13 mouse cellular contexts compared by ENCODE assay signal in genomic region chr10:120900096-120900495, GRCm38 (mm10). TPM values are rescaled to one million over a fixed set of nuclear protein-coding genes. Genes with fewer than 3 reads are reported as not detected.
DNase-seq lines count a peak whose midpoint lies in the region; ATAC-seq and TF ChIP-seq lines count a peak whose summit lies in the region.
"Had no signal": no experiment of that assay in that cellular context is flagged by ENCODE, and none has a peak within 500 bp of the region (broad histone marks: within the 10 kb centered on the region; RNA-seq: fewer than 3 reads in every experiment).

No protein-coding gene starts in this region.

- DNase-seq in frontal cortex, postnatal 25 days (ENCODE audit: low spot score in 2 of 2): no peak
- no peak for DNase-seq in left cerebral cortex, adult 2 months (ENCODE audit: extremely low spot score in 1 of 2, low spot score in 2 of 2)
- DNase-seq in left cerebral cortex, adult 11 months (ENCODE audit: low spot score): no peak
- DNase-seq in urinary bladder, postnatal 14 days (ENCODE audit: low spot score): no peak
- no peak for DNase-seq in adrenal gland, postnatal 14 days
- DNase-seq: B cell, adult 2 months; cerebellum, adult 11-12 months had no signal

- WGBS in intestine, embryonic 16.5 days: 44% methylated on average over 13 of the region's 13 CpGs
- WGBS in stomach, embryonic 14.5 days: 34% methylated on average over 13 of the region's 13 CpGs

- no peak for TF ChIP-seq CTCF in left cerebral cortex, adult 2 months (IDR thresholded peaks at IDR 0.05)

- H3K36me3 ChIP-seq in intestine, embryonic 16.5 days (ENCODE audit: control insufficient read depth, insufficient read depth, low read length): no peaks in the 10 kb centered on the region
- no peaks in the 10 kb centered on the region for H3K36me3 ChIP-seq in stomach, embryonic 14.5 days (ENCODE audit: control insufficient read depth, insufficient read depth, low read length)
- H3K36me3 ChIP-seq: embryonic facial prominence, embryonic 15.5 days; liver, embryonic 15.5 days had no signal

- H3K4me3 ChIP-seq in left cerebral cortex, adult 2 months: peak overlapping the region; percentile 3; the same call in 1 of the 2 replicates
- H3K4me3 ChIP-seq in intestine, embryonic 16.5 days (ENCODE audit: low read length): peak overlapping the region; percentile 24
- peak overlapping the region; percentile 2; the same call in 1 of the 2 replicates for H3K4me3 ChIP-seq in stomach, embryonic 14.5 days (ENCODE audit: low read depth, low read length)
- H3K4me3 ChIP-seq: liver, embryonic 15.5 days had no signal

- H3K4me1 ChIP-seq in intestine, embryonic 16.5 days (ENCODE audit: control insufficient read depth, insufficient read depth, low read length): peaks cover 11% of the 10 kb centered on the region; the same call in 1 of the 2 replicates
- peaks cover 17% of the 10 kb centered on the region for H3K4me1 ChIP-seq in stomach, embryonic 14.5 days (ENCODE audit: control insufficient read depth, insufficient read depth, low read length)

- no peaks in the 10 kb centered on the region for H3K9me3 ChIP-seq in intestine, embryonic 16.5 days (ENCODE audit: control insufficient read depth, low read length)
- no peaks in the 10 kb centered on the region for H3K9me3 ChIP-seq in stomach, embryonic 14.5 days (ENCODE audit: control insufficient read depth, low read depth, low read length)
- H3K9me3 ChIP-seq: embryonic facial prominence, embryonic 15.5 days; liver, embryonic 15.5 days had no signal

- peaks cover 5% of the 10 kb centered on the region; the same call in 1 of the 2 replicates for H3K27me3 ChIP-seq in intestine, embryonic 16.5 days (replicated peaks; ENCODE audit: control insufficient read depth, insufficient read depth, low read length)
- H3K27me3 ChIP-seq in stomach, embryonic 14.5 days (ENCODE audit: control insufficient read depth, insufficient read depth, low read length): no peaks in the 10 kb centered on the region
- H3K27me3 ChIP-seq: embryonic facial prominence, embryonic 15.5 days had no signal

- 0 out of 2 replicates have a peak overlapping the region, but pooled peaks have one; percentile 26 for H3K27ac ChIP-seq in left cerebral cortex, adult 2 months
- peak overlapping the region; percentile 66 for H3K27ac ChIP-seq in intestine, embryonic 16.5 days (ENCODE audit: low read length)
- H3K27ac ChIP-seq in stomach, embryonic 14.5 days (ENCODE audit: low read length): peak overlapping the region; percentile 84
- H3K27ac ChIP-seq: embryonic facial prominence, embryonic 15.5 days; liver, embryonic 15.5 days had no signal

- 0 out of 2 replicates have a peak overlapping the region, but pooled peaks have one; percentile 38 for H3K9ac ChIP-seq in intestine, embryonic 16.5 days (ENCODE audit: low read depth, low read length)
- no peak overlapping the region for H3K9ac ChIP-seq in stomach, embryonic 14.5 days (replicated peaks; ENCODE audit: low read depth, low read length)
- H3K9ac ChIP-seq: embryonic facial prominence, embryonic 15.5 days; liver, embryonic 15.5 days had no signal

- peak; percentile 31 for ATAC-seq in frontal cortex, adult (ENCODE audit: low TSS enrichment)
- ATAC-seq in intestine, embryonic 16.5 days: no peak
- ATAC-seq in stomach, embryonic 14.5 days (ENCODE audit: insufficient number of reproducible peaks, insufficient read depth, low FRiP score, low read depth): no peak
- ATAC-seq: midbrain, embryonic 16.5 days had no signal

- H3K4me2 ChIP-seq in intestine, embryonic 16.5 days (ENCODE audit: low read depth, low read length): peak overlapping the region; percentile 37
- peak overlapping the region; percentile 92 for H3K4me2 ChIP-seq in stomach, embryonic 14.5 days (replicated peaks; ENCODE audit: low read depth, low read length)
- H3K4me2 ChIP-seq: liver, embryonic 15.5 days had no signal

- intact Hi-C loops in left cerebral cortex, adult 2 months (cut with DNase I): loop anchor here (2.0 kb wide), 1 partner anchor 79 kb away; the partner anchor contains the start of gene Lemd3

RNA-seq across cellular contexts. Expression of gene Msrb3, which starts 1.2 kb away (rescaled TPM):
- 1 to 10 TPM; 6.4 to 7.2 TPM for total RNA-seq in left cerebral cortex, adult 2 months (2021)
- polyA plus RNA-seq in intestine, embryonic 16.5 days (2015; fragmentation: Nextera tagmentation; extraction: Ambion mirVana): 11.2 and 14.0 TPM in 2 replicates
- polyA plus RNA-seq in stomach, embryonic 14.5 days (2014; fragmentation: Nextera tagmentation; extraction: Ambion mirVana): 30.9 and 33.3 TPM in 2 replicates
- total RNA-seq in adrenal gland, postnatal 14 days (2021): 37.0 and 40.0 TPM in 2 replicates

Comparison
In these comparisons a context has a peak if more than half of its experiments do, and no peak if none do; other contexts are left out.
1. H3K27ac ChIP-seq: peak in every context shown above with its lines; median percentile 84 in stomach, embryonic 14.5 days; 66 in intestine, embryonic 16.5 days; 26 in left cerebral cortex, adult 2 months.